In genomic region chr8:88361708-88362428, GRCm38 (mm10) we compare ENCODE assay signal across 8 mouse cellular contexts. TPM values are rescaled to one million over a fixed set of nuclear protein-coding genes. Genes with fewer than 3 reads are reported as not detected.
A peak's percentile ranks its signal among the peaks of the same experiment; 100 is the strongest.
DNase-seq lines count a peak whose midpoint lies in the region; ATAC-seq lines count a peak whose summit lies in the region.

Gene Brd7 (minus strand): TSS chr8:88362194.

- peak; percentile 87 to 95 for DNase-seq in adrenal gland, adult (ENCODE audit: inconsistent age in 2 of 2, low spot score in 1 of 2)
- peak; percentile 75 for DNase-seq in embryo, embryonic 10 days (ENCODE audit: low spot score)
- DNase-seq in gastrocnemius, postnatal 14 days, result peak; percentile 84
- peak; percentile 67 to 88 for DNase-seq in left cerebral cortex, postnatal 10 days (ENCODE audit: extremely low spot score in 1 of 2, low spot score in 2 of 2)
- DNase-seq in right cerebral cortex, postnatal 10 days (ENCODE audit: low spot score in 2 of 2), result peak; percentile 87 to 92
- peak; percentile 85 for DNase-seq in urinary bladder, postnatal 14 days (ENCODE audit: low spot score)

- peak; percentile 77 for ATAC-seq in inflammation-experienced regulatory T-cells, adult 6 months
- peak; percentile 72 for ATAC-seq in megakaryocyte progenitor cell, adult 5-6 weeks (replicated peaks; ENCODE audit: poor library complexity)

- intact Hi-C loops in gastrocnemius, postnatal 14 days (cut with DNase I; ENCODE audit: low total_unique reads), result loop anchor here (5.0 kb wide), 1 partner anchor 260 kb away; no protein-coding TSS in a partner anchor
- intact Hi-C loops in left cerebral cortex, postnatal 10 days (cut with DNase I), result loop anchor here (5.0 to 10.0 kb wide), 2 partner anchors 160 to 343 kb away; partner anchors contain the start of gene Nkd1

RNA-seq across cellular contexts. Expression of gene Brd7, which starts in this region (rescaled TPM):
- total RNA-seq in gastrocnemius, postnatal 14 days (2021), result 10 to 100 TPM; 60.9 to 71.4 TPM
- polyA plus RNA-seq in inflammation-experienced regulatory T-cells, adult 6 months (2017; shearing (Covaris generic)), result 10 to 100 TPM; 63.8 to 67.0 (median 64.7) TPM
- 10 to 100 TPM; 57.3 to 59.1 TPM for total RNA-seq in left cerebral cortex, postnatal 10 days (2021)
- total RNA-seq in megakaryocyte progenitor cell, adult 5-6 weeks (2015), result 96.9 and 98.2 TPM in 2 replicates
- 52.1 and 83.4 TPM in 2 replicates for total RNA-seq in megakaryocyte progenitor cell, adult 5-6 weeks (2017)

Comparison
In these comparisons a context has a peak if more than half of its experiments do, and no peak if none do; other contexts are left out.
1. Peak in every context shown above with its lines: DNase-seq and ATAC-seq.